Mouse (Mus musculus): Measurements from ENCODE around the gene Supv3l1. TPM values are rescaled to one million over a fixed set of nuclear protein-coding genes. Genes with fewer than 3 reads are reported as not detected.
"Not testable (repeated sequence)": the region's sequence is repeated elsewhere in the genome, so short reads cannot be mapped to it uniquely, and the experiment has no call there.

The Supv3l1 gene
- polyA plus RNA-seq, 1 experiment: 19.7 TPM

GRCm38 (mm10) chr10:62471105-62471504 lies 21.6 kb upstream of the Supv3l1 start:
- H3K4me1 ChIP-seq (ENCODE audit: control insufficient read depth, insufficient read depth, low read length): no peaks in the 10 kb centered on the region; the same call in 1 of the 2 replicates
- no peak overlapping the region for H3K4me3 ChIP-seq (ENCODE audit: insufficient read depth, low read length)
- TF ChIP-seq POLR2A (IDR thresholded peaks at IDR 0.05; ENCODE audit: low read depth, low read length) (no peak), CTCF (IDR thresholded peaks at IDR 0.05; ENCODE audit: borderline replicate concordance, insufficient read depth, low read length) (no peak)
- no peak overlapping the region for H3K27ac ChIP-seq (ENCODE audit: insufficient read depth, low read length)

DNA sequence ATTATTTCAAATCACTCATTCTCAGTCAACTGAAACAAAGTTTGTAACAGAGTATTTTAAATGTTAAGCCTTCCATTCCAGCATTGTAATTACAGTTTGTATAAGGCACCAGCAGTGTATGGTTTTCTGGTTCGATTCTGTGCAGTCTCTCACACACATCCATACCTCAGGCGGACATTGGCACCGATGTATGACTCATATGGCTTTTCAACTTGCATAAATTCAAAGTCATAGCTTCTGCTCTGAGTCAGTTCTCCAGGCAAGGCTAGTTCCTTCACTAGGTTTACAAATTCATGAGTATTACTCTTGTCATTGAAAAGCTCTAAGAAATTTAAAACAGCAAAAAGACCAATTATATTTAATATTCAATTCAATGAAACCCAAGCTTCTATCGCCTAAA lies 20.2 kb upstream of the Supv3l1 start:
- TF ChIP-seq CTCF (IDR thresholded peaks at IDR 0.05; ENCODE audit: borderline replicate concordance, insufficient read depth, low read length): no peak
- no peak for TF ChIP-seq POLR2A (IDR thresholded peaks at IDR 0.05; ENCODE audit: low read depth, low read length)
- Histone ChIP-seq H3K4me3 (ENCODE audit: insufficient read depth, low read length) (no peak overlapping the region), H3K4me1 (ENCODE audit: control insufficient read depth, insufficient read depth, low read length) (no peaks in the 10 kb centered on the region; the same call in 1 of the 2 replicates), H3K27ac (ENCODE audit: insufficient read depth, low read length) (no peak overlapping the region)

GRCm38 (mm10) chr10:62461321-62461720 lies 11.8 kb upstream of the Supv3l1 start:
- TF ChIP-seq POLR2A (IDR thresholded peaks at IDR 0.05; ENCODE audit: low read depth, low read length) (no peak), CTCF (IDR thresholded peaks at IDR 0.05; ENCODE audit: borderline replicate concordance, insufficient read depth, low read length) (no peak)
- no peak overlapping the region for H3K27ac ChIP-seq (ENCODE audit: insufficient read depth, low read length)
- no peak overlapping the region for H3K4me3 ChIP-seq (ENCODE audit: insufficient read depth, low read length)
- H3K4me1 ChIP-seq (ENCODE audit: control insufficient read depth, insufficient read depth, low read length): peaks cover 8% of the 10 kb centered on the region

GRCm38 (mm10) chr10:62452001-62452400 lies 2.5 kb upstream of the Supv3l1 start:
- not testable (repeated sequence) for H3K4me1 ChIP-seq (ENCODE audit: control insufficient read depth, insufficient read depth, low read length); H3K4me3 ChIP-seq (ENCODE audit: insufficient read depth, low read length); H3K27ac ChIP-seq (ENCODE audit: insufficient read depth, low read length)

DNA sequence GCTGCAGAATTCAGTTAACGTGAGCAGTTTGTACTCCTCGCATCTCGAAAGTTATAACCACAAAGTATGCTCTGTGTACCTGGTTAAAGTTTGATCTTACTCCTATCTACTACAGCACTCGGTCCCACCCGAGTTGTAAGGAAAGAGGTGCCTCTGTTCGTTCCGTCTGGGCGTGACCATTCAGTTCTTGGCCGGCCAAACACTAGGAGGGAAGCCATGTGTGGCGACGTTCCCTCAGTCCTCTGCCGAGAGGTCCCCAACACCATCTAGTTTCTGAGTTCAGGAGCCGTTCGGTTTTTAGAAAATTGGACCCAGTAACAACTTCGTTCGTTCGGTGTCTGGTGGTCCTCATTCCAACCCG lies 722 bp upstream of the Supv3l1 start:
- TF ChIP-seq CTCF (IDR thresholded peaks at IDR 0.05; ENCODE audit: borderline replicate concordance, insufficient read depth, low read length) (no peak), POLR2A (IDR thresholded peaks at IDR 0.05; ENCODE audit: low read depth, low read length) (no peak)
- Histone ChIP-seq H3K4me3 (ENCODE audit: insufficient read depth, low read length) (peak overlapping the region; percentile 99), H3K4me1 (ENCODE audit: control insufficient read depth, insufficient read depth, low read length) (peaks cover 5% of the 10 kb centered on the region; the same call in 1 of the 2 replicates), H3K27ac (ENCODE audit: insufficient read depth, low read length) (peak overlapping the region; percentile 86)

GRCm38 (mm10) chr10:62430427-62430826 lies 19.1 kb downstream of the Supv3l1 start:
- TF ChIP-seq POLR2A (IDR thresholded peaks at IDR 0.05; ENCODE audit: low read depth, low read length): no peak
- TF ChIP-seq CTCF (IDR thresholded peaks at IDR 0.05; ENCODE audit: borderline replicate concordance, insufficient read depth, low read length): no peak
- Histone ChIP-seq H3K4me3 (ENCODE audit: insufficient read depth, low read length) (no peak overlapping the region), H3K4me1 (ENCODE audit: control insufficient read depth, insufficient read depth, low read length) (no peaks in the 10 kb centered on the region), H3K27ac (ENCODE audit: insufficient read depth, low read length) (no peak overlapping the region)

DNA sequence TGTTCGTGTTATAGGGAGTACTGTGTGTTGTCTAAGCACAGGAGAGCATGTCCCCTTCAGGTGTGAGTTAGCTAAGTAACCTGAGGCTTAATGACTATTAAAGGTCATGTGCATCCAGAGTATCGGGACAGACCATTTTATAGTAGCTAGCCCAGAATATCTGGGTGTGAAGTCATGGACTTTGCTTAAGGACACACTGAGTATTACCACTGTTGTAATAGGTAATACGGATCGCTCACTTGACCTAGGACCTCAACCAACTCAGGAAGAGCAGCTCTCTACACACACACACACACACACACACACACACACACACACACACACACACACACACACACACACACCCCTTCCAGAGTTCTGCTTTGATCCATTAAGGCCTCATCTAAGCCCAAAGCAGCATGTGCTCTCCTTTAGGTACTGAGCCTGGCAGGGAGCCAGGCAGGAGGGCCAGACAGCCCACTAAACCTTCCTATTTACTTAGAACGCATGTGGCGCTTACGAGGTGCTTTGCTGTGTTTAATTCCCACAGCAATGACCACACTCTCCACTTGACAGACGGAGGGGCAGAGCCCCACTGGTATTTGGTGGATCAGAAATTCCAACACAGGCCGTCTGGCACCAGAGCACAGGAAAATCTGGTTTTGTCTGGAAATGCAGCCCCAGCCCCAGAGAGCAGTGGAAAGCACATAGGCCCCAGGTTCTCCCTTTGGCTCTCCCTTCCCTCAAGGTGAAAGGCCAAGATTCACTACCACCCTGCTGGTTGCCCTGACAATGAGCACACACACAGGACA lies 24.3 kb downstream of the Supv3l1 start:
- TF ChIP-seq CTCF (IDR thresholded peaks at IDR 0.05; ENCODE audit: borderline replicate concordance, insufficient read depth, low read length): no peak
- TF ChIP-seq POLR2A (IDR thresholded peaks at IDR 0.05; ENCODE audit: low read depth, low read length): no peak
- Histone ChIP-seq H3K27ac (ENCODE audit: insufficient read depth, low read length) (no peak overlapping the region), H3K4me3 (ENCODE audit: insufficient read depth, low read length) (no peak overlapping the region), H3K4me1 (ENCODE audit: control insufficient read depth, insufficient read depth, low read length) (no peaks in the 10 kb centered on the region)

GRCm38 (mm10) chr10:62422255-62422654 lies 27.3 kb downstream of the Supv3l1 start, which contains the start of gene Hkdc1:
Gene Hkdc1, minus strand, starts transcription at chr10:62422491.
- no peak within 1 kb of the TSS for H3K27ac ChIP-seq (ENCODE audit: insufficient read depth, low read length)
- H3K4me3 ChIP-seq (ENCODE audit: insufficient read depth, low read length): no peak within 1 kb of the TSS
- TF ChIP-seq CTCF (IDR thresholded peaks at IDR 0.05; ENCODE audit: borderline replicate concordance, insufficient read depth, low read length): no peak
- no peak for TF ChIP-seq POLR2A (IDR thresholded peaks at IDR 0.05; ENCODE audit: low read depth, low read length)
- H3K4me1 ChIP-seq (ENCODE audit: control insufficient read depth, insufficient read depth, low read length): no peaks in the 10 kb centered on the region

- Histone ChIP-seq H3K27ac (ENCODE audit: insufficient read depth, low read length) (no peak overlapping the region), H3K4me1 (ENCODE audit: control insufficient read depth, insufficient read depth, low read length) (no peaks in the 10 kb centered on the region), H3K4me3 (ENCODE audit: insufficient read depth, low read length) (no peak overlapping the region)
- TF ChIP-seq POLR2A (IDR thresholded peaks at IDR 0.05; ENCODE audit: low read depth, low read length): no peak
- TF ChIP-seq CTCF (IDR thresholded peaks at IDR 0.05; ENCODE audit: borderline replicate concordance, insufficient read depth, low read length): no peak
These were observed 28.4 kb downstream of the Supv3l1 start for GRCm38 (mm10) chr10:62421127-62421526.

- Histone ChIP-seq H3K27ac (ENCODE audit: insufficient read depth, low read length) (no peak overlapping the region), H3K4me1 (ENCODE audit: control insufficient read depth, insufficient read depth, low read length) (no peaks in the 10 kb centered on the region), H3K4me3 (ENCODE audit: insufficient read depth, low read length) (no peak overlapping the region)
- no peak for TF ChIP-seq POLR2A (IDR thresholded peaks at IDR 0.05; ENCODE audit: low read depth, low read length)
- TF ChIP-seq CTCF (IDR thresholded peaks at IDR 0.05; ENCODE audit: borderline replicate concordance, insufficient read depth, low read length): no peak
These were observed 29.1 kb downstream of the Supv3l1 start for GRCm38 (mm10) chr10:62420399-62420798.
